Mouse (Mus musculus) gastrocnemius, postnatal 10 days (tissue): Measurements from ENCODE around the gene Gcnt7. TPM values are rescaled to one million over a fixed set of nuclear protein-coding genes. Genes with fewer than 3 reads are reported as not detected.

ENCODE experiments used
- DNase-seq: peaks from one replicate; pipeline ENCODE4 v3.0.0; 2021; ENCODE audit warnings: mixed read lengths
- long read RNA-seq, 2 experiments: library from polyadenylated mRNA; stranded (forward); transcript quantifications; one replicate each; pipeline ENCODE4 v2.0.0; 2021
- total RNA-seq, 2 experiments: library from RNA; stranded (reverse); gene quantifications; 2 replicates each; pipeline ENCODE4 v1.2.3; 2021

Gene Gcnt7
- total RNA-seq = not detected
- long read RNA-seq, experiment 1, partial matches to known transcripts = 0 of 5 reads
- long read RNA-seq, experiment 1, other reads (novel, unspliced or antisense) = 5 of 5 reads
- long read RNA-seq, experiment 2, partial matches to known transcripts = 0 of 1 reads
- long read RNA-seq, experiment 2, other reads (novel, unspliced or antisense) = 1 of 1 reads

- DNase-seq = no peak
These were observed at the start of gene Gcnt7 for GRCm38 (mm10) chr2:172458496-172458895. Gene Gcnt7 (minus strand): TSS chr2:172458596.

GRCm38 (mm10) chr2:172506121-172506520 lies 47.7 kb upstream of the Gcnt7 start:
- DNase-seq = no peak

- no peak for DNase-seq
These were observed 43.8 kb upstream of the Gcnt7 start for GRCm38 (mm10) chr2:172502168-172502567.

DNA sequence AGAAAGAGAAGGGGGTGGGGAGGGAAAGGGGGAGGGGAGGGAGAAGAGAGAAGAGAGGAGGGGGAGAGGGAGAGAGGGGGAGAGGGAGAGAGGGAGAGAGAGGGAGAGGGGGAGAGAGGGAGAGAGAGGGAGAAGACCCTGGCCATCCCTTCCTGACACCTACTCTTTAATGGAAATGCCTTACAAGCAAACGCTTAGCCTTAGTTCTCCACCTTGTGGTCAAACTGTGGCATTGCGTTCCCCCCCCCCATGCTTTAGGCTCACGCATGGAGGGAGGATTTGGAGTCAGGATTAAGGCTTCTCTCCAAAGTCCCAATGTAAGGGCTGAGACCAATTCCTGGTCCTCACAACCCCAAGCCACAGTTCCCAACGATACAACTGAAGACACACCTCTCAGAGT lies 42.9 kb upstream of the Gcnt7 start:
- DNase-seq = peak; percentile 23

- DNase-seq = no peak
These were observed 42.4 kb upstream of the Gcnt7 start for GRCm38 (mm10) chr2:172500752-172501316.

DNA sequence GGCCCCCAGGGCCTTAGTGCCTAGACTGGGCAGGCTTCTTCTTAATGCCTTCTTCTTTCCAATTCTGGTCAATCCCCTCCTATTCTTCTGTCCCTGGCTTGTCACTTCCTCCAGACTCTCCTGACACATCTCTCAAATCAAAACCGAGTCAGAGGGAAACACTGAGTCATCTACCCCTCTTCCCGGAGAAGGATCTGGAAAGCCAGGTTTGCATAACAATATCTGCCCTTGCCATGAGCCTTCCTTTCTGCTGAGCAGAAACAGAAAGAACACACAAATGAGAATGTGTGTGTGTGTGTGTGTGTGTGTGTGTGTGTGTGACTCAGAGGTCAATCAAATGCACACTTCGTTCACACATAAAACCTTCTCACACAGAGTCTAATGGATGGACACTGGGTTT lies 40.4 kb upstream of the Gcnt7 start:
- no peak for DNase-seq

- DNase-seq = no peak
These were observed 38.4 kb upstream of the Gcnt7 start for GRCm38 (mm10) chr2:172496736-172497345.

DNA sequence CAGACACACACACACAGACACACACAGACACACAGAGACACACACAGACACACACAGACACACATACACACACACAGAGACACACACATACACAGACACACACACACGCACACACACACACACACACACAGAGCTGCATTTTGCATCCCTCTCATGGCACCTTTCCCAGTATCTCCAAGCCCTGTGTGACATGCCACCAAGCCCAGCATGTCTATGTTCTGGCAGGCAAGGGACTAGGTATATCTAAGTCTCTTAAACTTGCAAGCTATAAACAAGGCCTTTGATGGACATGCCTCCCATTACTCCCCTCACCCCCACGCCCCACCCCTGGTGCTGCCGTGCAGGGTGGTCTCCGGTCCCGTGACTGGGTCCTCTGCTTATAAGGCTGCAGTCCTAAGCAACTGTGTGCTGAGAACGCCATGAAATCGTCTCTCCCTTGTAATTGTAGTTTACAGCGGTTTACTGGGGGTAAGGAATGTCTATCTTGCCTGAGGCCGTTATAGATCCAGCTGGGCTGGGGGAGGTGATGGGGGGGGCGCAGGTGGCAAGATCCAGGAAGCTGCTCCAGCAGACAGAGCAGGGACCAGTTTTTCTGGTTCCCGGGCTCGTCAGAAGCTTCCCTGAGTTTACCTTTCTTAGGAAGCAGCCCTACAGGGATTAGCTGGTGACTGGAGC lies 26.4 kb upstream of the Gcnt7 start:
- DNase-seq = no peak

DNA sequence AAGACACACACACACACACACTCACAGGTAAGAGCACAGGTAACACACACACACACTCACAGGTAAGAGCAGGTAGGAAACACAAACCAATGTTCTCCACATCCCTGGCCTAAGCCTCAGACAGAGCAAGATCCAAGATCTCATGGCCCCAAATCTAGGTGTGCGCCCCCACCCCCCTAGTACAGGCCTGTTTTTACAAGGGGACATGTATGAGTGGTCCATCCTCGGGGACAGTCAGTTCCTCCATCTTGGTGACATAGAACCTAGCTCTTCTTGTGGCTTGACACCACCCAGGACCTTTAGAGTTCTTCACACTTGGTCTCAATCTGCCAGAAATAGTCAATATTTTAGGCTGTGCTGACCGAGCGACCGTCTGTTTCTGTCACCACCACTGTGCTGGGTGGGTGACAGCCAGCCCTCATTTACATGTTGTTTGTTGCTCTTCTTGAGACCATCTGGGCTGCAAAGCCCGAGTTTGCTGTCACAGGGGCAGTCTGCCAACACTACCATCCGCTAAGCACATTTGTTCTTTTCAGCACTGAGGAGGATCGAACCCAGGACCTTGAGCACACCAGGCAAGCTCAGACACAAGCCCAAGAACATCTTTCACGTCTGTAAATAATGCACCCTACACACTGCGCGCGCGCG lies 25.5 kb upstream of the Gcnt7 start:
- no peak for DNase-seq

DNA sequence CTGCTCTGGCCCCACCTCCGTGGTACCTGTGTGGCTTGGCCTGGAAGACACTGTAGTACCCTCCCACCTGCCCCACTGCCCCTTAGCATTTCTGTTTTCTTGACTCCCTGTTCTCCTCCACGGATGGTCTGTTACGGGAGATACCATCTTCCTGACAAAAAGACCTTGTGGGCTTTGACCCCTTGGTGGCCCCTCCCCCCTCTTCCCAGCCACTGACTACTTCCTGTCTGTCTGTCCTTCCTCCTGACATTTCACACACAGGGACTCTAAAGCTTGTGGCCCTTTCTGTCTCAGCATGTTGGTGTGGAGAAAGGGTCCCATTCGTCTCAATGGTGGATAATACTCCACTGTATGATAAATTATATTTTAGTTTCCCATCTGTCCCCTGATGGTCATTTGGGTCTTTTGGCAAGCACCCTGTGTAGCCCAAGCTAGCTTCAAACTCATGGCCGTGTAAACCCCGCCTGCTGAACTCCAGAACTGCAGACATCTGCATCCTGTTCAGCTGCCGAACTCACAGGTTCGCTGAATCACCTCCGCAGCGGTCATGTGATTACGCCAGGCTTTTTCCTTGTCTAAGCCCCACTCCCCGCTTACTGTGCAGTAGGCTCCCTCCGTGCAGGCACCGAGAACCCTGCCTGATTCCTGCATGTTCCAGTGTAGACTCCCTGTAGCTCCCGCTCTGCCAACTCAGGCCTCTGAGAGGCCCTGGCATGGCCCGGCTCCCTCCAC lies 23.4 kb upstream of the Gcnt7 start:
- no peak for DNase-seq

DNA sequence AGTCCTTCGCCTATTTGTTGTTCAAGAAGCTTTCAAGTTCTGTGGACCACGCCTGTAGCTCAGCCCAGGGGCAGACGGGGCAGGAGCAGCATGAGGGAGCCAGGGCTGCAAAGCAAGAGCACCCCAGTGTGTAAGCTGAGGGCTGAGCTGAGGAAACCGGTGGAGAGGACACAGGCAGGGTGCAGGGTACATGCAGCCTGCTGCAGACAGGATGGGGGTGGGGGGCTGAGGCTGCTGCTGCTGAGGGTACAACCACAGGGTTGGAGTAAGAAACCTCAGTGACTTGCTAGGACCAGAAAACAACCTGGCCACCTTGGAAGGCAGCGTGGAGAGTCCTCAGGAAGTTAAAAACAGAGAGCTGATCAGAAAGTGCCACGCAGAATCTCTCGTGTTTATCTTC lies 21.9 kb upstream of the Gcnt7 start:
- no peak for DNase-seq

- DNase-seq = no peak
These were observed 19.5 kb upstream of the Gcnt7 start for GRCm38 (mm10) chr2:172477860-172478259.

DNA sequence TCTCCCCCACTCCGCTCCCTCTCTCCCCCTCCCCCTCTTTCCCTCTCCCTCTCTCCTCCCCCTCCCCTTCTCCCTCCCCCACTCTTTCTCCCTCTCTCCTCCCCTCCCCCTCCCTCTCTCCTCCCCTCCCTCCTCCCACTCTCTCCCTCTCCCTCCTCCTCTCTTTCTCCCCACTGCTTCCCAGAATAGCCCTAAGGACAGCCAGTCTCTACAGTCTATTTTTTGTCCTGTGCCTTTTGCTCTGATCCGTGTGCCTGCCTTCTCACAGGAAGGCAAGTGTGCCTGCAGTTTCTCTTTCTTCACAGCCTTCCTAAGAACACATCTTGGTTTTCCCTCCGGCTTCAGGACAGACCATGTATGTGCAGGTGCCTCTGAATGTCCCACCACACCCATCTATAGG lies 19.0 kb upstream of the Gcnt7 start:
- DNase-seq = no peak

DNA sequence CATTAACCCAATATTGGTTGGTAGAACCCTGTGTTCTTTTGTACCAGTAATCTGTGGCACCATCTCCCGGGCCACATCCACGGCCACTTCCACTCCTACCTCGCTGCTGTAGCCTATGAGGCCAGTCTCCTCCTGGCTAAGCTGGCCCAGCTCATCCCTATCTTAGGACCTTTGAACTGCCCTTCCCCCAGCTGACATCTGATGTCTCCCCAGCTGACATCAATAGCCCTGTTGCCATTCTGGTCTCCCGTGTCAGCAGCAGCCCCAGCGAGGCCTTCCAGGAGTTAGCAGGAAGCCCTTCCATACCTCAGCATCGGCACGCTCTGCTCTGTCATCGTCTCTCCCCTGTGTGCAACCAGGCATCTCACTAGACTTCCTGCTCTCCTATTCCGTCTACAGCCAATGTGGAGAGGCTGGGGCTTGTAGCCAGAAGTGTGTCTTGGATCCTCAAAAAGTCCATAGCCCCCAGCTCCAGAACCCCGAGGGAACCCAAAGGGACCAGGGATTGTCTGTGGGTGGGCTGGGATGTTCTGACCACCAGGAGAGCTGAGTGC lies 18.4 kb upstream of the Gcnt7 start:
- no peak for DNase-seq

DNA sequence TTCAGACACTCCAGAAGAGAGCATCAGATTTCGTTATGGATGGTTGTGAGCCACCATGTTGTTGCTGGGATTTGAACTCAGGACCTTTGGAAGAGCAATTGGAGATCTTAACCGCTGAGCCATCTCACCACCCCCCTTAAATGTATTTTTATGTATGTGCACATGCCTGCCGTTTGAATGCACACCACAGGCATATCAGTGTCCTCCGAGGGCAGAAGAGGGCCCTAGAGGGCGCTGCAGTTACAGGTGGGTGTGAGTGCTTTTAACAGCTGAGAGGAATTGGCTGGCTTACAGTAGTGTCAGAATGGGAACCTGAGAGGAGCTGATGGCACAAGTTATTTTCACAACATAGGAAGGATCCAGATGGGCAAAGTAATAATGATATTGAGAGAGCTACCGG lies 16.6 kb upstream of the Gcnt7 start:
- DNase-seq = no peak

DNA sequence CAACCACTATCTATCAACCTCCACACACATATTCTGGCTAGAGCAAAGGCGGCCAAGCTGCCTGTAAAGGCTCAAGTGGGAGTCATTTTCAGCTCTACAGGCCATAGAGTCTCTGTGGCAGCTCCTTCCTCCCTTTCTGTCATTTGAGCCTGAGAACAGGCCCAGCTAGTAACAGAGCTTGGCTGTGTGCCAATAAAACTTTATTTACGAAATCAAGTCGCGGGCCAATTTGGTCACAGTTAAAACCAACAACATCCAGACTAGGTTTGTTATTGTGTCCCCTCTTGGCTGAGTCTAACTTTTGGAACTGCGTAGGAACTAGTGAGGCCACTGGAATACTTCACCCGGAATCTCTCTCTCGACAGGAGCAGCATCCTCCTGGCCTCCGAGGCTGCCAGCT lies 15.2 kb upstream of the Gcnt7 start:
- DNase-seq = no peak

DNA sequence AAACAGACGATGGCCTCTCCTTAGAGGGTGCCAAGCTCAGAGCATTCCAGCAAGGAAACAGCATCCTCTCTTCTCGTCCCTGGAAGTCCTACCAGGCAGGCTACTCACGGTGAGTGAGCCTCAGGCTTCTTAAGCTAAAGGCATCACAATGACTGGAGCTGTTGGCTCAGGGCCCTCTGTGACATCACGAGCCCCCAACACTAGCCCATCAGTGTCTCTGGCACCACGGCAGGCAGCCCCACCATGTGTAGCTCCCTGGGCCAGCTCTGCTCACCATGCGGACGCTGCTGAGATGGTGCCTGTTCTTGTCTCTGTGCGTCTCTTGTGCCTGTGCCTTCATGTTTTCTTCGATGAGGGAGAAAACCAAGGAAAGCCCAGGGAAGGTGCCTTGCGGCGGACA lies 13.9 kb upstream of the Gcnt7 start, which contains the start of gene Fam209:
Gene Fam209, plus strand, starts transcription at position 203 of the 400 bp plus-strand sequence.
- no peak for DNase-seq

- DNase-seq = no peak
These were observed 10.0 kb upstream of the Gcnt7 start for GRCm38 (mm10) chr2:172468346-172468819.

- DNase-seq = no peak
These were observed 8.8 kb upstream of the Gcnt7 start for GRCm38 (mm10) chr2:172467206-172467605.

GRCm38 (mm10) chr2:172466427-172467132 lies 8.2 kb upstream of the Gcnt7 start:
- no peak for DNase-seq

- no peak for DNase-seq
These were observed 4.4 kb upstream of the Gcnt7 start for GRCm38 (mm10) chr2:172462813-172463212.
